Mouse (Mus musculus) G1E (cell line): ENCODE data around the gene Trpt1.

Experiments used
- CTCF ChIP-seq: IDR thresholded peaks from 2 replicates; pipeline ENCODE4 v1.5.1; 2012; ENCODE audit warnings: low read depth, low read length, inconsistent platforms, mixed read lengths
- GATA1 ChIP-seq: IDR thresholded peaks from 2 replicates; pipeline ENCODE4 v1.6.1; 2012; ENCODE audit warnings: borderline replicate concordance, low read length, inconsistent platforms, mixed read lengths
- GATA2 ChIP-seq: IDR thresholded peaks from 2 replicates; pipeline ENCODE4 v1.6.1; 2012; ENCODE audit warnings: low read depth, low read length, inconsistent platforms, borderline replicate concordance
- POLR2AphosphoS5 ChIP-seq: IDR thresholded peaks from 2 replicates; pipeline ENCODE4 v1.6.1; 2012; ENCODE audit warnings: low read depth, low read length, inconsistent platforms; ENCODE audit not compliant: insufficient replicate concordance

DNA sequence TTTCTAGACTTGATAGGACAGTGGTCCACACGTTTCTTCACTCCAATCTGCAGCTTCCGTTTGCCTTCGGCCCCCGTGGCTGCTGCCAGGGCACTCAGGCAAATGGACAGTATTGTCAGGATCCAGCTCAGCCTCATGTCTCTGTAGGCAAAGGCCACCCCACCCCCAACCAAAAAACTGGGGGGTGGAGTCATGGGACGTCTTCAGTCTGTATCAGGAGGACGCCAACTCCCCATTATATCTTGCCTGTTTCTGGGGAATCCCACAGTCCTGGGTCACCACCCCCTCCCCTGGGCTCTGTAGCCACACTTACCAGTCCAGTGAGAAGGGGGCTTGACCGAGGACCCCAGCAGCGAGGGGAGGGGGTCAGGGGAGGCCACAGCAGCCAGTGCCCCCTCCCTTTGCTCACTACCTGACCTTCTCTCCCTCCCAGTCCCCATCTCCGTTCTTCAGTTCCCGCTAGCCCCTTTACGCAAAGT lies 16.9 kb upstream of the Trpt1 start:
- no peak for TF ChIP-seq CTCF
- no peak for TF ChIP-seq GATA2
- no peak for TF ChIP-seq POLR2AphosphoS5
- no peak for TF ChIP-seq GATA1
